Mouse (Mus musculus) right cerebral cortex, postnatal 14 days (tissue): ENCODE measurements around the gene Adad2.
A peak's percentile ranks its signal among the peaks of the same experiment; 100 is the strongest.

Experiments
- DNase-seq: peaks from one replicate; pipeline ENCODE4 v3.0.0; 2022

Gene Adad2

DNA sequence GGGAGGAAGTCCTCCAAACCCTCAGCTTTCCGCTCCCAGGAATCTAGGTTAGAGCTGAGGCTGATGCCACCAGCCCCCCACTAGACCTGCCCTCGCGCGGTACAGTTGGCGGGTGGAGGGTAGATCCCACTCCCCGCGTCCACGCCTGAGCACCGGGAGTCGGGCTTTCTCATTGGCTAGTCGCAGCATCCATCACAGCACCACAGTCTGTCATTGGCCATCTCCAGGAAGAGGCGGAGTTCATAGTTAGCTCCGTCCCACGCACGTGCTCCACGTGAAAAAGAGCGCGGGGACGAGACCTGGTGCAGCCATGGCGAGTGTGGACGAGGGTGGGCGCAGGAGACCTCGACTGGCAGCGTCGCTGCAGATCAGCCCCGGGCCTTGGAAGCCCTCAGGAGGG is at the start of gene Adad2:
Adad2 (plus strand) TSS at position 277 of the 400 bp plus-strand sequence.
- DNase-seq = no peak

- DNase-seq = no peak
Measured at GRCm38 (mm10) chr8:119563849-119564251, 48.7 kb upstream of the Adad2 start.

DNA sequence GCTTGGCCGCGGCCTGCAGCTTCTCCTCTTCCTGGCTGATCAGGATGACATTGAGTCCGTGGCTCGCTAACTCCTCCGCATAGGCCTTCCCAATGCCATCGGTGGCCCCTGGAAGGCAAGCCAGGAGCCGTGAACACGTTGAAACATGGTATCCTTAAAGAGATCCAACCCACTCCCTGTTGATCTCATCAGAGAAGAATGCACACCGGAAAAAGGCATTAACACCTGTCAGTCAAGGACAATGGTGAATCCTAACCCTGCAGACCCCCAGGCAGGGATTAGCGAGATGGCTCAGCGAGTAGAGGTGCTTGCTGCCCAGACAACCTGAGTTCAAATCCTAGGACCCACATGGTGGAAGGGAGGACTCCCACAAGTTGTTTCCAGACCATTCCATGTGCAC is 46.2 kb upstream of the Adad2 start:
- no peak for DNase-seq

DNA sequence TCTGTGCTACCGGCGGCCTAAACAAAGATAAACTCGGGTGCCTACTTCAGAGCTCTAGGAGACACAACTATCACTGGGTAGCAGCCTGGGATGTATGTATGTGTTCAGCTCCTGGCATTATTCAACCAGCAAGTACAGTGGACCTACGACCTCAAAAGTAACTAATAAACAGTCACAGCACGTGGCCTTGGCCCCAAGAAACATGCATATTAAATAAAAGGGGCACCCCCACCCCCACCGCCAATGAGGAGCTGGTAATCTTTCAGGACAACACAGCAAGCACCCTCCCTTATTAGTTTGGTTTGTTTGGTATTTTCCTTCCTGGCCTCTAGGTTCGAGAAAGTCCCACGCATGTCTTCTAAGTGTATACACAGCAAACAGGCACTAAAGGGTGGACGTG is 44.3 kb upstream of the Adad2 start:
- DNase-seq = no peak

- no peak for DNase-seq
Measured at GRCm38 (mm10) chr8:119568951-119569350, 43.6 kb upstream of the Adad2 start.

GRCm38 (mm10) chr8:119569881-119570280 is 42.7 kb upstream of the Adad2 start:
- no peak for DNase-seq

GRCm38 (mm10) chr8:119571135-119571534 is 41.4 kb upstream of the Adad2 start:
- DNase-seq = no peak

GRCm38 (mm10) chr8:119572411-119572810 is 40.1 kb upstream of the Adad2 start:
- no peak for DNase-seq

GRCm38 (mm10) chr8:119574437-119575365 is 37.8 kb upstream of the Adad2 start, which contains the start of the genes Hsdl1 and Dnaaf1:
Gene Hsdl1 (minus strand): TSS chr8:119575183.
Gene Dnaaf1 (plus strand): TSS chr8:119575235.
- peak; percentile 98 for DNase-seq

DNA sequence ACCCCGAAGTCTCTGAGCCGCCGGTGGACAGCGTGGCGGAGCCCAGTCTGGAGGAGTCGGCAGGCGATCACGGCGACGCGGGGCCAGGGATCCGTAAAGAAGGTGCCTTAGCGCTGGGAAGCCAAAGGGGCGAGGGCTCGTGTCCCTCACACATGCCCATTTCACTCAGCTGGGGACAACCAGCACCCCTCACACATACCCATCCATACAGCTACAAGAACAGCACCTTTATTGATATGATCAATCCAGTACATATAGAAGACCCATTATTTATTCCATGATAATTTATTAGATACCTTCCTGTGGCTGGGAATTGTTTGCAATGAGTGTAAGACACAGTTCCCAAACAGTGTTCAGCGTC is 37.2 kb upstream of the Adad2 start:
- no peak for DNase-seq

GRCm38 (mm10) chr8:119579096-119579495 is 33.5 kb upstream of the Adad2 start:
- DNase-seq = no peak

- no peak for DNase-seq
Measured at GRCm38 (mm10) chr8:119580441-119581161, 31.9 kb upstream of the Adad2 start.

DNA sequence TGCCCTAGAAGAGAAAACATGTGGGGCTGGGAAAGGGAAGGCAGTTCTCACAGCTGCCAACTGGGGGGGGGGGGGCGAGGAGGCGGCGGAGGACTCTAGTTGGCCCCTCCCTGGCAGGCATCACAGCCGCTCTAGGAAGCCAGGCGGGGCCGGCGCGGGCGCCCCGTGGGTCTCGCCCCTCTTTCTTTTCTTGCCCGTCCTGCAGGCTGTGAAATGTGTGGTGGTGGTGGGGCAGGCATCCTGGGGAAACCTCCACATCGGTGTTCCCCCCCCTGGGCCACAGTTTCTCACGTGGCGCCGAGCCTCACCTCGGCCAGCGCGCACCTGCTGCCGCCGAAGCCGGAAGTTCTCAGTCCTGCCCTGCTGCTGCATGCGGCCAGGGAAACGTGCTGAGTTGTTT is 26.6 kb upstream of the Adad2 start:
- no peak for DNase-seq

DNA sequence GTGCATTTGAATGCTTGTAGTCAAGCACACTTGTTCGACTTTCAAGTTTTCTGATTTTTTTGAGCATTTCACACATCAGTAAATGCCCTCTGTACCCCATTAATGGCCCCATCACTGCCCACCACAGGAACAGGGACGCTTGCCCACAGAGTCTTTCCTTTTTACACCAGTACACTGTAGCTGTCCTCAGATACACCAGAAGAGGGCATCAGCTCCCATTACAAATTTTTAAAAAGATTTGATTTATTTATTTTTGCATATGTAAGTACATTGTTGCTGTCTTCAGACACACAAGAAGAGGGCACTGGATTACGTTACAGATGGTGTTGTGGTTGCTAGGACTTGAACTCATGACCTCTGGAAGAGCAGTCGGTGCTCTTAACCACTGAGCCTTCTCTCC is 24.2 kb upstream of the Adad2 start:
- DNase-seq = no peak

DNA sequence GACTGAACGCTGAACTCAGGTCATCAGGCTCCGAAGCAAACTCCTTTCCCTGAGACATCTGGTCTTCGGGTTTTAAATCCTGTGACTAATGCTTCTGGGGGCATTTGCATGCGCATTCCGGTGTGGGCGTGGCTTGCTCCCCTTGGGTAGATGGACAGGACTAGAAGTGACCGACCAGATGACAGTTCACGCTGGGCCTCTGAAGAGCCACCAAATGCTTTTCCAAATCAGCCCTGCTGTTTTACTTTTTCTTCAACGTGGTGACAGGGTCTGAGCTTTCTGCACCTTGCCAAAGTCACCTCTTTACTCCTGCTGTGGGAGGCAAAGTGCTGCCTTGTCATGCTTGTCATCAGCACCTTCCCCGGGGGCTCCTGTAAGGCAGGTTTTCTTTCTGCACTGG is 23.7 kb upstream of the Adad2 start:
- DNase-seq = no peak

DNA sequence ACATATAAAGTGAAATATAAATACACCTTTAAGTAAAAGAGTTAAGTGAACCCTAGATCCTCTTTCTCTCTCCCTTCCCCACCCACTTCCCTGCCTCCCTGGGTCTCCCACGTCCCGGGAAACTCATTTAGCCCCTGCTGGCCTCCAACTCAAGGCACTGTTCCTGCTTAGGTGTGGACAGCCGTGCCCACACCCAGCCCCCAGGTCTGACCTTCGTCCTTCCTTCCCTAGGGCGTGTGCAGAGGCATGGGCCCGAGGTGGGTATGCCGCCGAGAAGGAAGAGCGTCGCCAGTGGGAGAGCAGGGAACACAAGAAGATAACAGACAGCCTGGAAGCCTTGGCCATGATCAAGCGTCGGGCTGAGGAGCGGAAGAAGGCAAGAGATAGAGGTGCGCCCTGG is 22.2 kb upstream of the Adad2 start:
- no peak for DNase-seq

DNA sequence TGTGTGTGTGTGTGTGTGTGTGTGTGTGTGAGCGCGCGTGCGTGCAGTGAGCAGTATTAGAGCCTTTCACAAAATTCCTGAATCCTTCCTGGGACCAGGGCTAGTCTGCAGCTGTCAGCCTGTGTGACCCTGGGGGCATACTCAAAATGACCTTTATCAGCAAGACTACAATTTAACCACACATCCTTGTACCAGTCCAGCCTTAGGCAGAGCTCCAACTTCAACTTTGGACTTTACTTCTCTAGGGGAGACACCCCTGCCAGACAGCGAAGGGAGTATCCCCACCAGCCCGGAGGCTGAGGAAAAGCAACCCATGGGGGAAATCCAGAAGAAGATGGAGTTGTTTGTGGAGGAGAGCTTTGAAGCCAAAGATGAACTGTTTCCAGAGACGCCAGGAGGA is 21.1 kb upstream of the Adad2 start:
- DNase-seq = no peak

DNA sequence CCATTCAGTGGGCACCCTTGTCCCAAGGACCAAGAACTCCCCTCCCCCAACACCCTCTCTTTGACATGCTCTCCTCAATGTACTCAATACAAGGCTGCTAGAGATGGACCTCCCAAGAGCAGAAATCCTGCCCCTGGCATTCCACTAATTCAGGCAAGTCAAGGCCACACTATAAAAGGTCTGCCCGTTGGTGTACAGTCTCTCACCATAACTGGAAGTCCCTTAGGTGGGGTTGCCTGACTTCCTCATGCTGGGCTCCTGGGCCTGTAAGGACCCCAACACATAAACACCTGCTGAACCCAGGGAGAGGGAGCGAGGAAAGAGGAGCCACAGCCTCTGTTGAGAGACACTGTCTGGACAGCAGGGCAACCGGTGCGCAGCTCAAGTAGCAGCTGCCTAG is 8.8 kb upstream of the Adad2 start:
- DNase-seq = no peak

- DNase-seq = no peak
Measured at GRCm38 (mm10) chr8:119604398-119604803, 8.1 kb upstream of the Adad2 start.

GRCm38 (mm10) chr8:119604996-119605395 is 7.6 kb upstream of the Adad2 start, which contains the start of gene Taf1c:
Gene Taf1c (minus strand): TSS chr8:119605222.
- DNase-seq = peak; percentile 93

GRCm38 (mm10) chr8:119606224-119606623 is 6.3 kb upstream of the Adad2 start:
- no peak for DNase-seq

DNA sequence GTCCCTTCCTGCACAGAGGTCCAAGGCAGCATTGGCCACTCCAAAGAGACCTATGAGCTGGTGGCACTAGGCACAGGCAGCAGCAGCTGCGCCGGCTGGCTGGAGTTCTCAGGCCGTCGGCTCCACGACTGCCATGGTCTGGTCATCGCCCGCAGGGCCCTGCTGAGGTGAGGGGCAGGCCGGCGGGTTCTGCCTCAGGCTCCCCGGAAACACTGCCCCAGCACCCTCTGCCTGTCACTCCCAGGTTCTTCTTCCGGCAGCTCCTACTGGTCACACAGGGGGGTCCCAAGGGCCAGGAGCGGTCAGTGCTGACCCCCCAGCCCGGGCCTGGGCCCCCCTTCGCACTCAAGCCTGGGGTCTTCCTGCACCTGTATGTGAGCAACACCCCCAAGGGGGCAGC is 2.5 kb downstream of the Adad2 start:
- no peak for DNase-seq

- DNase-seq = no peak
Measured at GRCm38 (mm10) chr8:119616358-119616757, 3.8 kb downstream of the Adad2 start.

DNA sequence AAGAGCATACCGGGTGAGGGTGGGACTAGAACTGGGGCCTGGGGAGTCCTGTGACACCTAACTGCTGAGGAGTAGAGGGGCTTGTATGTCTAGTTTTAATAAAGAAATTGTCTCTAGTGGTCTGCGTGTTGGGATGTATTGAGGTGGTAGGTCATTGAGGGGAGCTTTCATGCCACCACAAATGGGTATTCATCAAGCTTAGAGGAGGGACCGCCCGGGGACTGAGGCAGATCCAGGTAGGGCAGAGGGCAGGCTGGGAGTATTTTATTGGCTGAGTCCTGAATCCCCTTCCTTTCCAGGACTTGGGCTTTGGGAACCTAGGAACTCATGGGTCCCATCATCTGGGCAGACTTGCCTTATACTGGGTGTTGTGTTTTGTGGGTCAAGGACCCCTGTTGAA is 4.3 kb downstream of the Adad2 start:
- DNase-seq = no peak
